Mouse (Mus musculus) neural tube, embryonic 12.5 days (tissue): ENCODE measurements around the gene Slpi. TPM values are rescaled to one million over a fixed set of nuclear protein-coding genes. Genes with fewer than 3 reads are reported as not detected.

Experiments used
- ATAC-seq: fragments of 200-750 bp; cut with Nextera tagmentation; 2 replicates; pipeline ENCODE4 v1.8.0; 2017; ENCODE audit warnings: low read depth, mild to moderate bottlenecking, moderate TSS enrichment, moderate library complexity; ENCODE audit not compliant: low FRiP score
- H3K27ac ChIP-seq: fragments of 300-500 bp; sonication (generic); 2 replicates; pipeline ENCODE4 v1.5.1; 2016
- H3K27me3 ChIP-seq: fragments of 300-500 bp; sonication (generic); replicated peaks from 2 replicates; pipeline ENCODE4 v1.6.1; 2016; ENCODE audit warnings: mild to moderate bottlenecking
- H3K36me3 ChIP-seq: fragments of 300-500 bp; sonication (generic); 2 replicates; pipeline ENCODE4 v1.6.1; 2016; ENCODE audit warnings: mild to moderate bottlenecking
- H3K4me1 ChIP-seq: fragments of 300-500 bp; sonication (generic); 2 replicates; pipeline ENCODE4 v1.6.1; 2016
- H3K4me2 ChIP-seq: fragments of 300-500 bp; sonication (generic); replicated peaks from 2 replicates; pipeline ENCODE4 v1.6.1; 2016; ENCODE audit warnings: mild to moderate bottlenecking
- H3K4me3 ChIP-seq: fragments of 300-500 bp; sonication (generic); 2 replicates; pipeline ENCODE4 v1.5.1; 2016
- H3K9ac ChIP-seq: fragments of 300-500 bp; sonication (generic); 2 replicates; pipeline ENCODE4 v1.6.1; 2016; ENCODE audit warnings: mild to moderate bottlenecking
- H3K9me3 ChIP-seq: fragments of 300-500 bp; sonication (generic); 2 replicates; pipeline ENCODE4 v1.6.1; 2016; ENCODE audit warnings: mild to moderate bottlenecking
- WGBS: fragments of 180-500 bp; shearing (Covaris S2); methylation state at CpG from one replicate; pipeline ENCODE4 v1.1.7; 2016; 5-methylcytosine and 5-hydroxymethylcytosine counted together
- polyA plus RNA-seq: library from polyadenylated mRNA; unstranded; fragments of >200 nt; fragmentation: Nextera tagmentation; extraction: Ambion mirVana; gene quantifications from 2 replicates; pipeline ENCODE4 v1.2.1, GENCODE M21; 2016

Slpi gene
- polyA plus RNA-seq, 1 experiment from 2014 or later: not detected

DNA sequence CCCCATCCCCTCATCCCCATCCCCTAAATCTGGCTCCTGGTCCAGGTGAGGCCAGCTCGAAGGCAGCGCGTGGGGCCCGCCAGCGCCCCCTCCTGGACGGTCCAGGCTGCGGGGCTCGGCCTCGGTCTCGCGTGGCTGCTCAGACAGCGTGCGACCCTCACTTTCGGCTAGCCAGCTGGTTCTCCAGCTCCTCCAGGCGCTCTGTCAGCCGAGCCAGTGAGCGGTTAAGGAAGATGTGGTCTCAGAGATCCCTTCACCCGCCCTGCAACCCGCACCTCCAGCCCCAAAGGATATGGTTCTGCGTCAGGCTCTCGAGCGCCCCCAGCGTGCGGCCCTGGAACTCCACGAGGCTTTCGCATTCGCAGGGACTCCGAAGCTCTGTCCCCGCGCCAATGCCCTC is 604 bp upstream of the Slpi start:
- Histone ChIP-seq H3K9ac (peak overlapping the region; percentile 42), H3K4me2 (peak overlapping the region; percentile 73), H3K9me3 (no peaks in the 10 kb centered on the region), H3K27me3 (peaks cover 11% of the 10 kb centered on the region), H3K4me3 (peak overlapping the region; percentile 42), H3K27ac (0 out of 2 replicates have a peak overlapping the region, but pooled peaks have one; percentile 53), H3K36me3 (no peaks in the 10 kb centered on the region), H3K4me1 (peaks cover 14% of the 10 kb centered on the region)
- peak; percentile 63 for ATAC-seq
- under 1% methylated on average over 30 of the region's 30 CpGs for WGBS

DNA sequence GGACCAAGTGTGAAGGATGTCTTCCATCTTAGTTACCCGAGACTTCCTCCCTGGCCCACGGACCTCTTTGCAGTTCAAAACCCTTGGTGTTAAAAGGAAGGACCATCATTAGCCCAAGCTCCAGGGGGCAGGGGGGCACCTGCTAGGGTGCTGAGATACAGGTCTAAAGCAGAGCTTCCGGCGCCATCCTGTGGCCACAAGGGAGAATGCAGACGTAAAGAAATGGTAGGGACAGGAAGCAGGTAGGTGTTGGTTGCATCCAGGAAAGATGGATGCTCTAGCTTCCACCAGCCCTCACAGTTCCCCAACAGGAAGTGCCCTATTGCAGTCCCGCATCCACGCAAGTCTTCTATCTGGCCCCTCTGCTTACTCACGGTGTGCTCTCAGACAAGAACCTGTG is 1.9 kb downstream of the Slpi start:
- no peaks in the 10 kb centered on the region for H3K9me3 ChIP-seq
- H3K36me3 ChIP-seq: no peaks in the 10 kb centered on the region
- no peak for ATAC-seq
- H3K4me2 ChIP-seq: no peak overlapping the region
- 0 out of 2 replicates have a peak, but pooled peaks cover 6% of the 10 kb centered on the region for H3K27me3 ChIP-seq
- WGBS: 15% methylated on average over 8 of the region's 8 CpGs
- no peak overlapping the region for H3K27ac ChIP-seq
- peaks cover 14% of the 10 kb centered on the region for H3K4me1 ChIP-seq
- H3K9ac ChIP-seq: no peak overlapping the region
- no peak overlapping the region for H3K4me3 ChIP-seq

DNA sequence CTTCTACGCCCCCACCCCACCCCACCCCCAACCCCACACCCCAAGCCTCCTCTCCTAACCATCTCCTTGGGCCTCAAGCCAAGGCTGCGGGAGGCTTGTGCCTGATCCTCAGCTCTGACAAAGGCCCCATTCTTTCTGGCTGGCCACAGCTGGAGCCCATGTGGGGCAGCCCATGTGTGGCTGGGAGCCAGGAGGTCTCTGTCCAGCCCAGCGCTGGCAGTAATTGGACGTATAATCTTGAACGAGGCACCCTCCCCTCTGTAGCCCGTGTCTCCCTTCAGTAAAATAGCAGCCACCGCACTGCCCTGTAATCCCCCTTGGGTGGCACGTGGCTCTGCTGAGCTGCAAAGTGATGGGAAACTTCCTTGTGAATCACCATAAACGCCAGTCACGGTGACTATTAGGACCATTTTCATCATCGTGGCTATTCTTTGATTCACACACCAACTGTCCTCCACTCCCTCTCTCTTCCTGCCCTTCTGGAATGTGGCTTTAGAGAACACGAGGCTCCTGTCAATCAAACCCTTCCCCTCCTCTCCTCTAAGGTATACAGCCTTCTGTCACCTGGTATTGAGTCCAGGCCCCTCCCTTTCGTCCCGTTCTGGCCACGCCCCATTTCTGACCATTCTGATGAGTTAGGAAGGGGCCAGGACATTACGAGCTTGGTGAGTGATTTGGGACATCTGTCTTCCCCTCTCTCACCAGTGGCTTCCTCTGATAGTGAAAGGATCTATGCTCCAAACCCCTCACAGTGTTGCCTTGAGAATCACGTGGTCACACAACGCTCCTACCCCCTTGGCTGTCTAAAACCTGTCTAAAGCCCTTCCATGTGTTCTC is 2.8 kb downstream of the Slpi start:
- Histone ChIP-seq H3K4me3 (no peak overlapping the region), H3K4me1 (peaks cover 14% of the 10 kb centered on the region), H3K27me3 (0 out of 2 replicates have a peak, but pooled peaks cover 6% of the 10 kb centered on the region), H3K9me3 (no peaks in the 10 kb centered on the region), H3K9ac (no peak overlapping the region), H3K27ac (0 out of 2 replicates have a peak overlapping the region, but pooled peaks have one; percentile 20), H3K36me3 (no peaks in the 10 kb centered on the region), H3K4me2 (peak overlapping the region; percentile 37)
- WGBS: 14% methylated on average over 18 of the region's 18 CpGs
- ATAC-seq: peak; percentile 71

DNA sequence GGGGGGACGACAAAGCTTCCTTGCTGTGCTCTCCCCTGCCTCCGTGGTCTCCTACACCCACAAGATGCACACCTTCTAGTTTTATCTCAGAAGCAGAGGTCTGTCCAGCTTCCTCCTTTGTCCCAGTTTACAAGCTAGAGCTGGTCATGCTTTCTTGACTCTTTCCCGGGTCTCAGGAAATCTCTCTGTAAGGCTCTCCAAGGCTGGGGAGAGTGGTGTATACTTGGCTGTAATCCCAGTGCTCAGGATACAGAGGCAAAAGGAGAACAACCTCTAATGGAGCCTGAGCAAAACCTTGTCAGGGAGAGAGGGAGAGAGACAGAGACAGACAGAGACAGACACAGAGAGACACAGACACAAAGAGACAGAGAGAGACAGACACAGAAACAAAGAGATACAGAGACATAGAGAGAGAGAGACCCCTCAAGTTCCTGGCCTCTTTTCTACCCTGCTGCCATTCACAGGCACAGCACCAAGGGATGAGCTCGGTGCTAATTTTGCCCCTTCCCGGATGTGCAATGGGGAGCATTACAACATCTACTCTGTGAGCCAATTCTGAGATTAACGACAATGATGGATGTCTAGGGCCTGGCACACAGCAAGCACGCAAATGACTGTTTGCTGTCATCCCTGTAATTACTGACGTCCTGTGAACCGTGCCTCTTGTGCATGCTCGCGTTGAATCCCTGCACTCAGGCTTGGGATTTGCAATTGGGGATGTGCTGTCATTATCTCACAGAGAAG is 5.1 kb downstream of the Slpi start:
- Histone ChIP-seq H3K9me3 (no peaks in the 10 kb centered on the region), H3K27ac (no peak overlapping the region), H3K36me3 (no peaks in the 10 kb centered on the region), H3K4me2 (no peak overlapping the region), H3K27me3 (0 out of 2 replicates have a peak, but pooled peaks cover 6% of the 10 kb centered on the region), H3K9ac (no peak overlapping the region), H3K4me3 (no peak overlapping the region), H3K4me1 (peaks cover 11% of the 10 kb centered on the region)
- ATAC-seq: no peak
- 67% methylated on average over 11 of the region's 11 CpGs for WGBS

DNA sequence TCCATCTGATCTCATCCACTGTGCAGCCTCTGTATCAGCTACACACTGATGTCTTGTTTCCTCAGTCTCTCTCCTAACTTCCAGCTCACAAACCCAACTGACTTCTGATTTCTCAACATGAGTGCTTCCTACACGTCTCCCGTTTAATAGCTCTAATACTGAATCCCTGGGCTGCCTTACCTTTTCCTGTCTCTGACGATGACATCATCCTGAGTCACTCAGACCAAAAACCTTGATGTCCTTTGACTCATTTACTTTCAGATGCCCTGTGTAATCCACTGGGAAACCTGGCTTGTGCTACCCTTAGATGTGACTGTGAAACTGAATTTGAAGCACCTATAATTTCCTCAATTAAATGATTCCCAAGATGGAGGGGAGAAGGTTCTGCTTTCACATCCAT is 5.9 kb downstream of the Slpi start:
- Histone ChIP-seq H3K27me3 (0 out of 2 replicates have a peak, but pooled peaks cover under 1% of the 10 kb centered on the region), H3K36me3 (no peaks in the 10 kb centered on the region), H3K4me3 (no peak overlapping the region), H3K4me1 (peaks cover 9% of the 10 kb centered on the region; the same call in 1 of the 2 replicates), H3K9me3 (no peaks in the 10 kb centered on the region), H3K27ac (no peak overlapping the region), H3K4me2 (no peak overlapping the region), H3K9ac (no peak overlapping the region)
- WGBS: 83% methylated on average over 3 of the region's 3 CpGs
- no peak for ATAC-seq

DNA sequence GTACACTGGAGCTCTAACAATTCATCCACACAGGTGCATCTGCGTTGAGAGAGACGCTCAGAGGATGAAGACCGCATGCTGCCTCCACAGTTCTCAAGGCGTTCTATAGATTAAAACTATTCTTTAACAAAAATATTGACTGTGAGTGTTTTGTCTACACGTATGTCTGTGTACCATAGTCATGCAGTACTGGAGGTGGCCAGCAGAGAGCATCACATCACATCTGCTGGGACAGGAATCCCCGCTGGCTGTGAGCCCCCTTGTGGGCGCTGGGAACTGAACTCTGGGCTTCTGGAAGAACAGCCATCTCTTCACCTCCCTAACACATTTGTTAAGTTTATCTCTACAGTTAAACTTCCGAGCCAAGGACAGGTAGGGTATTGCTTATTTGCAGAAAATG is 7.2 kb downstream of the Slpi start:
- Histone ChIP-seq H3K4me3 (no peak overlapping the region), H3K27me3 (no peaks in the 10 kb centered on the region), H3K4me2 (no peak overlapping the region), H3K36me3 (no peaks in the 10 kb centered on the region), H3K27ac (no peak overlapping the region), H3K4me1 (peaks cover 9% of the 10 kb centered on the region; the same call in 1 of the 2 replicates), H3K9ac (no peak overlapping the region), H3K9me3 (no peaks in the 10 kb centered on the region)
- ATAC-seq: no peak
- 79% methylated on average over 8 of the region's 8 CpGs for WGBS

DNA sequence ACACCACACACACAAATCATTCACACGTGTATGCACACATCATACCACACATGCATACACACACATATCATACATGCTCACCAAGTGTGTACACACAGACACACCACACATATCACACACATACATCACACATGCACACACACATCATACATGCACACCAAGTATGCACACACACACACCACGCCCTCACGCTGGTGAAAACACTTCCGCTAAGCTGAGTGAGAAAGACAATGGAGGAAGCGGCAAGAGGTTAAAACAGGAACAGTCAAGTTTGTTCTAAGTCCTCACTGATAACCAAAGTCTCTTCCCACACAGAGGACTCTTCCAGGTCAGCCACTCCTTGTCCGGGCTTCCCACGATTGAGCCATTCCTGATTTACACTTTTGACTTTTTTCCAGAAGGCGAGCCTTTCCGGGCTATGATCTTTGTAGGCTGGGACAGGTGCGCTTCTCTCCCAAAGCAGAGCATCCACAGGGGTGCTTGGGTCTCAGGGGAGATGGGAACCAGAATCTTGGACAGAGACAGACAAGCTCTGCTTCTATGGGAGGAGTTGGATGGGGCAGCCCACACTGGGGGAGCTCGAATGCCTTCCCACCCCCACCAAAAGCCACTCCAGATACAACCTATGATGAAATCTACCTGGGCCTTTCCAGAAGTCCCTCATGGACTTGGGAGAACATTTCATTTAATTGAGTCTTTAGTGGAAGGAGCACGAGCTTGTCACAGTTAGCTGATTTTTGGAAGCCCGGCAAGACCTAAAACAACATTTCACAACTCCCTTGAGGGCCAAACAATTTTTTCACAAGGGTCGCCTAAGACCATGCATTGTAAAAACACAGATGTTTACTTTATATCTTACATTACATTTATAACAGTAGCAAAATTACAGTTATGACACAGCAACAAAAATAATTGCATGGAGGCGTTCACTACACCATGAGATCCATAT is 11.1 kb downstream of the Slpi start:
- 92% methylated on average over 15 of the region's 15 CpGs for WGBS
- ATAC-seq: no peak
- H3K27ac ChIP-seq: no peak overlapping the region
- no peaks in the 10 kb centered on the region for H3K4me1 ChIP-seq
- H3K4me3 ChIP-seq: no peak overlapping the region
- H3K9ac ChIP-seq: no peak overlapping the region
- H3K36me3 ChIP-seq: no peaks in the 10 kb centered on the region
- no peaks in the 10 kb centered on the region for H3K9me3 ChIP-seq
- H3K4me2 ChIP-seq: no peak overlapping the region
- H3K27me3 ChIP-seq: no peaks in the 10 kb centered on the region

DNA sequence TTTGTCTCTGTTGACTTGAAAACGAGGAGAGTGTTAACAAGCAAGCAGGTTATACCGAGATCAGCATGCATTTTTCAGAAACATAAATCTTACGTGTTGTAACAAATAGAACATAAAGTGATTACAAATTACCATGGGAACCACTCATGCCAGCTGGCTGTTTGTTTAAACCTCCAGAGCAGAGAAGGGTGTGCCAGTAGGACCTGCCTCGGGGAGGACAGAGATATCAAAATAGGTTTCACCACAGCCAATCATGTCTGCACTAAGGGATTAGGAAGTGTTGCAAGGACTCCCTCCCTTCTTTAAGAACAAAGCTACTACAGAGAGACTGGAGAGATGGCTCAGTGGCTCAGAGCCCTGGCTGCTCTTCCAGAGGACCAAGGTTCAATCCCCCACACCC is 15.7 kb downstream of the Slpi start:
- Histone ChIP-seq H3K9ac (no peak overlapping the region), H3K36me3 (no peaks in the 10 kb centered on the region), H3K4me3 (no peak overlapping the region), H3K4me1 (no peaks in the 10 kb centered on the region), H3K27me3 (no peaks in the 10 kb centered on the region), H3K9me3 (no peaks in the 10 kb centered on the region), H3K4me2 (no peak overlapping the region), H3K27ac (no peak overlapping the region)
- 49% methylated on average over 4 of the region's 4 CpGs for WGBS
- ATAC-seq: no peak

DNA sequence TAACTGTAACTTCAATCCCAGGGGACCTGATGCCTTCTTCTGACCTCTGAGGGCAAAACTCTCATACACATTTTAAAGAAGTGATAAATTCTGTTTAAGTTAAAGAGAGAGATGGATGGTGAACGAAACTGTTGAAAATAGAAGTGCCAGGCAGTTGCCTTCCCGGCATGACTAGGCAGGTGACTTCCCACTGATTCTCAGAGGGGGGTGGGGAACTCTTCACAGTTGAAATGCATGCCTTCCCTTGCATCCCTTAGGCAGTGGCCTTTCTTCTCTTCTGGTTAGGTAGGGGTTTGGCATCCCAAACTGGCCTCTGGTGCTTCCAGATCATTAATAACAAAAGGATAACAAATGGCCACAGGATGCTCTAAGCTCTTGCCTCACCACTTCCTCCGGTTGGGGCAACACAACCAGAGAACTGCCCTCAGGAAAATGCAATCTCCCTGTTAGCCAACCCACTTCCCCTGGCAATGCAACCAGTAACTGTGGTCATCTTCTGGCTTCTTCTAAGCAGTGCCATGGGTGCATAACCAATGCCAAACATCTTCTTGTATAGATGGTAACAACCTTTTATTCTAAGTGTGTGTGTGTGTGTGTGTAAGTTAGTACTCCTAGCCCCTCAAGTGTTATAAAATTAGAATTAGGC is 16.4 kb downstream of the Slpi start:
- H3K4me1 ChIP-seq: no peaks in the 10 kb centered on the region
- no peak overlapping the region for H3K27ac ChIP-seq
- no peak overlapping the region for H3K4me3 ChIP-seq
- WGBS: 38% methylated on average over 3 of the region's 3 CpGs
- no peaks in the 10 kb centered on the region for H3K36me3 ChIP-seq
- ATAC-seq: no peak
- no peak overlapping the region for H3K4me2 ChIP-seq
- no peaks in the 10 kb centered on the region for H3K27me3 ChIP-seq
- H3K9ac ChIP-seq: no peak overlapping the region
- H3K9me3 ChIP-seq: no peaks in the 10 kb centered on the region

DNA sequence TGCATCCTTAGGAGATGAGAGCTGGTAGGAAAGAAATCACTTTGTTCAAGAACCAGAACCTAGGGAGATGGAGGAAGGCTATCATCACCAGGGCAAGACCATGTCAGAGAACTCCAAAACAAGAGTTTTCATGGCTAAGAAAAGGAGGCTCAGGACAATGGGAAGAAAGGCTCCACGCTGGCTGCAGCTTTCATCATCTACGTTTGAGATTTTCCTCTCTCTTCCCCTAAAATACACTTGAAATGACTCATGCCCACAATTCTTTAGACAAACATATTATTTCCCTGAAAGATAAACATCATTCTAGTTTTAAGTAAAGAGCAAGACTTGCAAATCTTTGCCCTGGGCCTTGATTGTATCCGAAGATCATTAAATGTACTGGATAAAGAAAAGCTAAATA is 17.5 kb downstream of the Slpi start:
- no peaks in the 10 kb centered on the region for H3K36me3 ChIP-seq
- WGBS: 90% methylated on average over 3 of the region's 3 CpGs
- no peak overlapping the region for H3K27ac ChIP-seq
- no peak overlapping the region for H3K4me3 ChIP-seq
- ATAC-seq: no peak
- H3K9me3 ChIP-seq: no peaks in the 10 kb centered on the region
- no peaks in the 10 kb centered on the region for H3K27me3 ChIP-seq
- no peaks in the 10 kb centered on the region for H3K4me1 ChIP-seq
- H3K9ac ChIP-seq: no peak overlapping the region
- H3K4me2 ChIP-seq: no peak overlapping the region

DNA sequence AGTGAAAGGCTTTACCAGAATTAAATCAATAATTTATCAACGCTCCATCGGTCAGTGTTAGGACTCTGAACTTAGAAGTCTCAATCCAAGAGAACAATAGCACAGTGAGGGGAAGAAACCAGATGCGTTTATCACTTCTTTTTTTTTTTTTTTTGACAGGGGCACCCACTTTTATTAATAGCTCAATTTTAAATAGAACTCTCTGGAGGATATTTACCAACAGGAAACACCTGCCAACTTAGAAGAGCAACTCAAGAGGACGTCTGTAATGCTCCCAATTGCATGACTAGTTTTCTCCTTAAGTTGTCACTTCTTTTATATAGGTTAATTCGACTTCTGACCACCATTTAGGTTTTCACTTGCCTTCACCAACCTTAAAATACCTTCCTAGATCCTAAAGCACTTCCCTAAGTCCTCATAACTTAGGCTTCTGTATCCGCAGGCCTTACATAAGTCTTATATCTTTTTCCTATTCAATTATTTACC is 20.2 kb downstream of the Slpi start:
- Histone ChIP-seq H3K4me3 (no peak overlapping the region), H3K9ac (no peak overlapping the region), H3K9me3 (no peaks in the 10 kb centered on the region), H3K4me1 (no peaks in the 10 kb centered on the region), H3K27ac (no peak overlapping the region), H3K36me3 (no peaks in the 10 kb centered on the region), H3K27me3 (no peaks in the 10 kb centered on the region), H3K4me2 (no peak overlapping the region)
- ATAC-seq: no peak
- 81% methylated on average over 6 of the region's 6 CpGs for WGBS
